Mouse (Mus musculus): ENCODE results near the gene Ppdpf.

DNA sequence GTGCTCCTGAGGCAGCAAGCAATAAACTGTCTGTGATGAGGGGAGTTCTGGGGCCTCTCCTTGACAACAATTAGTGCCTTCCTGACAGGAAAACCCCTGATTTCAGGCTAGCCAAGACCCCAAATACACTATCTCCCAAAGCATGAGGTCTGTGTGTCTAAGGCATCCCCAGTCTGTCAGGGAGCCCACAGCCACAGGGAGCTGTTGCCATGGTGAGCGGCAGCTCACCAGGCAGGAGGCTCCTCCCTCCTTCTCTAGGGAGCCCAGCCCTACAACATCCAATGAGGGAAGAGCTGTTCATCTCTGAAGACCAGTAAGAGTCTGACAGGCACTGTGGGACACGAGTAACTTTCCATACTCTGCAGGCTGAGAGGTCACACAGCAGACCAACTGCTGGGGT is 27.3 kb upstream of the Ppdpf start:
- no peak for TF ChIP-seq POLR2A (IDR thresholded peaks at IDR 0.05; ENCODE audit: low read depth, low read length)
- no peak for TF ChIP-seq CTCF (IDR thresholded peaks at IDR 0.05; ENCODE audit: borderline replicate concordance, insufficient read depth, low read length)

Data from embryonic fibroblast, embryonic 13.5 days (primary cell).